Mouse (Mus musculus): ENCODE results near the gene Ephb3.

Gene Ephb3

DNA sequence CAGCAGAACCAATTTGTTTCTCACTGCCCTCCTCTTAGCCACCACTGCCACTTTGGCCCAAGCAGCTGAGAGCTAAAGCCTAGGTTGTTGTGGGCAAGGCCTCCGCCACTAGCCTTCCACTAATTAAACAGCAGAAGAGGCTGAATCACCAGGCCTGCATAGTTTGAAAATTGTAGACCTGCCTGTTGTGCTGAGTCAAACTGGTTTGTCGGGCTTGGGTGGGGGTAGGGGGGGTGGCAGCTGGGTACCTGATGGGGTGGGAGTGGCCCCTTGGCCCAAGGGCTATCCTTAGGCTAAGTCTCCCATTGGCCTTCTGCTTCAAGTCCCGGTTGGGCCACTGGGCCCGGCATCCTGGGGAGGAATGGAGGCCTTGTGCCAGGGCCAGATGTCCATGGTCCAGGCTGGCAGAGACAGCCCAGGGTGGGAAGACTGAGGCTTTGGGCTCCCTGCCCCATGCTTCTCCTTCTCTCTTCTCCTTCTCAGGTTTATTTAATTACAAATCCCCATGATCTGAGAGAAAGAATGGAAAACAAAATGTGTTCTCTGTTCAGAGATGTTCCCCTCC, 3.5 kb downstream of the Ephb3 start:
- peak; percentile 70 to 79 for DNase-seq

DNA sequence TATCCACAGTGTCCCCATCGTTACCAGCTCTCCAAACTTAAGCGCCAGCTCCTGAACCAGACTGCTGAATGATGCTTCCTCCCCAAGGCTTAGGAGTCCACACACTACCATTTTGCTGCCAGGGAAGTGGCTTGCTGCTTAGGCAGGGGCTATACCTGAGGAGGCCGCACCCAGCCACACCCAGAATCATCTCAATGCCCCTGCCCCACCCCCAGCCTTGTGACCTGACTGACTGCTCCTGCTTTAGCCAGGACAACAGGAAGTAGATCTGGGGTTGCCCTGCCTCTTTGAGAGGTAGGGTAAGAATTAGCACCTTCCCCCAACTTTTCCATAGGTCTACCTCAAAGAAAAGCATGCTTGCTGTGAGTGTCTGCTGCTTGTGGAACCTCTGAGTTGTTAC, 4.7 kb downstream of the Ephb3 start:
- peak; percentile 42 to 65 for DNase-seq

DNA sequence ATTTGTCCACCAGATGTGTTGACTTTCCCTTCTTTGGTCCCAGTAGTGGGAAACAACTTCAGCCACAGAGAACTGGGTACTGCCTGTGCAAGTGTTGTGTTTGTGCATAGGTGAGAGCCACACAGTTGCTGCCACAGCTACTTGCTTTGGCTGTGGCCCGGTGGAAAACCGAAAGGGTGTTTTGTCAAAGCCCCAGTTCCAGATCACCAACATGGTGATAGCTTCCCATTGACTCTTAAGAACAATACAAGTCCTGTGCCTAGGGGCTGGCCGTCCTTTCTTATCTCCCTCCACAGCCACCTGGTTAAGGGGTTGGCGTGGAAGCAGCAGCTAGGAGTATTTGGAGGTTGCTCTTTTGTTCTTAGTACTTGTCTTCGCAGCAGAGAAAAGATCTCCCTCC, 5.6 kb downstream of the Ephb3 start:
- DNase-seq = no peak

DNA sequence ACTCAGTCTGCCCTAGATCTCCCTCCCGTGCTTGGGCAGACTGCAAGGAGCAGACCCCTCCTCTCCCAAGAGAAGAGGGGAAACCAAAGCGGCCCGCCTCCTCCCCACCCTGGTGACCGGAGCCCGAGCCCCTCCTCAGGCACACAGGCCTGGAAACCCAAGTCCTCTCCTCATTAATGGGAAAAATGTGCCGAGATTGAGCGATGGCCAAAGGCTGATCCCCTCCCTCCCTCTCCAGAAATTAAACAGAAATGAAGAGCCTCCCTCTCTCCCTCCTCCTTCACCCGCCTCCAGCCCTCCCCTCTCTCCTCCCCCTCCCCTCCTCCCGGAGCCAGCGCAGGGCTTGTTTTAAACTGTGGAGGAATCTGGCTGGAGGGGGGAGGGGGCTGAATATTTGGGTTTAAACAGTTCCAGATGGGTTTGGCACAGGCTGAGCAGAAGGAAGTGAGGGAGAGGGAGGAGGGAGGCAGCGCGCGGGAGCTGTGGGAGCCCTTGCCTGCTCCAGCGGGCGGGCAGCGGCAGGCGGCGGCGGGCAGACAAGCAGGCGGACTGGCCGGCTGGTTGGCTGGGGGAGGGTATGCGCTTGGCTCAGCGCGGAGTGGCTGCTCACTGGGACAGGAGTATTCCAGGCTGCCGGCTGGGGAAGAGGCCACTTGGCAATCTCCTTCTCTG, 6.2 kb downstream of the Ephb3 start:
- peak; percentile 89 to 94 for DNase-seq

DNA sequence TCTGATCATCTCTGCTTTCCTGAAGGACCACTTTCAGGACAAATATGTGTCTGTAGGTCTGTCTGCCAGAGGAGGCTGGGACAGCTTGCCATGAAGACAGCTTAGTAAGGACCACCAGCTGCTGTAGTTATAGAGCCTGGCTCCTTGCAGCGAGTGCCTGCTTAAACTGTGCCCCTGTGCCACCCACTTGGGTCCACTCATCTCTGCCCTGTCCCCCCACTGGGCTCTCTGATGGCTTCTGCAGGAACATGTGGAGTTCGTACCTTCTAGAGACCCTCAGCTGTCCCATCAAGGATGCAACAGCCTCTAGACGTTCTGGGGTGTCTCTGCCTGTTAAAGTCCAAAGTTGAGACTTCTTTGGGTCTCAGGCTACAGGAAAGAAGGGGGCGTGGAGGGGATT, 6.9 kb downstream of the Ephb3 start:
- no peak for DNase-seq

DNA sequence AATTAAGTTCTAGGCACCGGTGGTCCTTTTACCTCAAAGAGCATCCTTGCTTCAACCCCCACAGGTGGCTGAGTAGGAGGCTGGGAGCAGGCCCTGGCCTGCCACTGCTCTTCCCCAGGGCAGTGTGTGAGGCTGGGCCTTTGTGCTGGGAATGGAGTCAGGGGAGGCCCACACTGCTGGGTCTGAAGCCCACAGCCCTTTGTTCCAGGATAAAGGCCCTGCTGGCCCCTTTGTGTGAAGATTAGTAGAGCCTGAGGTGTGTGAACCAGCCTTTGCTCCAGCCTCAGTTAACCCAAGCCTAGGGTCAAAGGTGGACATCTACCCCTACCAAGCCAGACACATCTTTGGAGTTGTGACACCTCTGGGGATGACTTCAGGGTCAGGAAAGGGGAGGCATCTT, 7.8 kb downstream of the Ephb3 start:
- DNase-seq = no peak

DNA sequence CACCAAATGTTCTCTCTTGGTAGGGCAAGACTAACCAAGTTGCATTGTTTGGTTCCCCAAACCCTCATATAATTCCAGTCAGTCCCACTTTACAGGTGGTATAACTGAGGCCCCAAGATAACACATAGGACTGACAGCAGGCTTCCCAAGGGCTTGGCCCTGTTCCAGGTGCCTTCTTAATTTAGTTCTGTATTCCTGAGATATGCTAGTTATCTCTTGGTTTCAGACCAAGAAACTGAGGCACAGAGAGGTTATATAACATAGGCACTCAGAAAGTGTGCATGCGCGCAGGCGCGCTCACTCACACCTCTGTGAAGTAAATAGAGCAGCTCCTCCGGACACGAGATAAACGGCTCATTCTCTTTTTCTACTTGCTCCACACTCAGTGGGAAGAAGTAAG, 9.4 kb downstream of the Ephb3 start:
- no peak for DNase-seq

DNA sequence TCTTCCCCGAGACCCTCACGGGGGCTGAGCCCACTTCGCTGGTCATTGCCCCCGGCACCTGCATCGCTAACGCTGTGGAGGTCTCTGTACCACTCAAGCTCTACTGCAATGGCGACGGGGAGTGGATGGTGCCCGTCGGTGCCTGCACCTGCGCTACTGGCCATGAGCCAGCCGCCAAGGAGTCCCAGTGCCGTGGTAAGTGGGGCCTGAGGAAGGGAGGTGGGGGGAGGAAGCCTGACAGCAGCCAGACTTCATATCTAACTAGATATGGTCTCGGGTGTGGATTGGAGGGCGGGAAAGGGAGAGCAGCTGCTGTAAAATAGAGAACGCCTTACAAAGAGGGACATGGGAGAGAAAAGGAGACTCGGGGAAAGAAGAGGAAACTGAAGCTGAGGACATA, 10.2 kb downstream of the Ephb3 start:
- no peak for DNase-seq

DNA sequence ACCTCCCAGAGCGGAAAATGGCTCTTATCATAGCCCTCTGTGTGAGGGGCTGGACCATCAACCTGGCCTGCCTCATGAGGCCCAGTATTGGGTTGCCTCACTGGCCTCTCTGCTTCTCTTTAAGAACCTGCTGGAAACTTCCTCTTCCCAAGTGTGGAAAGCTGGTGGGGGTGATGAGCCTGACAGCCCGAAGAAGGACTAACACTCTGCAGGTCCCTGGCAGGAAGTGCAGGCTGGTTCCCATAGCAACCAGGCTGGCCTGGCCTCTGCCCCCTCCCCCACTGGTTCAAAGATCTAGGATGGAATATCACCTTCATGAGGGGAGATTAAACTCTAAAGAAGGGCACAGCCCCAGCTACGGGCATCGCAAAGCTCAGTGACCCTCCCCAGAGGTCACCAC, 11.5 kb downstream of the Ephb3 start:
- DNase-seq = no peak

DNA sequence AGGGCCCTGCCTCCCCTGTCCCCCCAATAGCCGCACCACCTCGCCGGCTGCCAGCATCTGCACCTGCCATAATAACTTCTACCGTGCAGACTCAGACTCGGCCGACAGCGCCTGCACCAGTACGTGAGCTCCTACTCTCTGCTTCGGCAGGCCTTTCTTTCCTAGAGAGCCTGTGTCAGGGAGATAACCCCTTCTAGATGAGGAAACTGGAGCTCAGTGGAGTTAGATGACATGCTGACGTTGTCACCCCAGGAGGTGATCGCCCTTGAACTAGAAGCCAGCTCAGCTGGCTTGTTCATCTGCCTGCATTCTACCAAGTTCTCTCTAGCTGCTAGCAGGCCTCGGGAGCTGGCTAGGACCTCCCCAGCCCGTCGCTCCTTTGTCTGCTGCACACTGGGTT, 12.7 kb downstream of the Ephb3 start:
- no peak for DNase-seq

DNA sequence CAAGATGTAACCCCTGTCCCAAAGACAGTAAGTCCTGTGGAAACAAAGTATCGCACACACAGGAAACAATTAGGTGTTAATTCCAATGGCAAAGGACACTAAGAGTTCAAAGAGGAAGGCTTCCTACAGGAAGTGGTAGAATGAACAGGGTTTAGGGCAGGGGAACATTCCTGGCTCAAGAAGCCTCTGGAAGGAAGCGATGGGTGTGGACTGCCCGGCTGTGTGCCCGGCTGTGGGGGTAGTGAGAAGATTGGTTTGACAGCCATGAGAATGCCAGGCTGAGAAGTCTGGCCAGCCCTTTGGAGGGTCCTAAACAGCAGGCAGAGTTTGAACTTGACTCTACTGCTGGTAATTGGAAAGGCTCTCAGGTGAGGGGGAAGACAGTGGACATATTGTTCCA, 15.1 kb downstream of the Ephb3 start:
- peak in 1 of 2 experiments; percentile 59 for DNase-seq

DNA sequence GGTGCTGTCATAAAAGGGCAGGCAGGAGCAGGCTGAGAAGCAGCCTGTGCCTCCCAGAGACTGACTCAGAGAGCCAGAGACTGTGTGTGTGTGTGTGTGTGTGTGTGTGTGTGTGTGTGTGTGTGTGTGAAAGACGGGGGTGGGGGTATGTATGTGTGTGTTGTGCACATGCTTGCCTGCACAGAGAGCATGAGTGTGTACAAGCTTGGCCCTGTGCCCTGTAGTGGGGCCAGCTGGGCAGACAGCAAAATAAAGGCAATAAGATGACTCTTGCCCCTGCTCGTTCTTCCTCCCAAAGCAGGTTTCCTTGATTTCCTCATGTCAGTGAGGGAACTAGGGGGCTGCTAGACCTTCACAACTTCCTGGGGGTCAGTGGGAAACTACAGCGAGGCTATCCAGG, 18.5 kb downstream of the Ephb3 start:
- no peak for DNase-seq

DNA sequence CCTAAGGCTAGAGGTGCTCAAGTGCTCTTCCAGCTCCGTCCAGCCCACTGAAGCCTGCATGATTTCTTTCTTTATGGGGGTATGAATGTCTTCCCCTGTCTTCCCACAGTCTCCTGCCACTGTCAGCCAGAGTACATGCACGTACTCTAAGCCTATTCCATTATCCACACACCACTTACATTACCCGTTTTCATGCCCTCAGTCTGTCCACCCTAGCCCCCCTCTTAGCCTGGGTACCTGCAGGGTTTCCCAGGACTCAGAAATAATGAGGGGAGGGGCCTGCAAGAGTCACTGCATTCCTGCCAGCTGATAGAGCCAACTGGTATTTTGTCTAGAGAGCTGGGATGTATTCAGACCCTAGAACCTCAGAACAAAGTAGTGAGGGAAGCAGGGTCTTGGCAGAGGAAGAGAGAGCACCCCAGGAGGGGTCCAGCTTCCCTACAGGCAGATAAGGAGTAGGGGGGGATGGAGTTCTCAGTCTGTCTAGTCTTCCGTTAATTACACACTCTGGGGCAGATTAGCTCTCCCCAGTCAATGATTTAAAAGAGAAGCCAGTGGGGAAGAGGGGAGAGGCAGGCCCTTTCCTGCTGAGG, 20.2 kb downstream of the Ephb3 start:
- DNase-seq = no peak

DNA sequence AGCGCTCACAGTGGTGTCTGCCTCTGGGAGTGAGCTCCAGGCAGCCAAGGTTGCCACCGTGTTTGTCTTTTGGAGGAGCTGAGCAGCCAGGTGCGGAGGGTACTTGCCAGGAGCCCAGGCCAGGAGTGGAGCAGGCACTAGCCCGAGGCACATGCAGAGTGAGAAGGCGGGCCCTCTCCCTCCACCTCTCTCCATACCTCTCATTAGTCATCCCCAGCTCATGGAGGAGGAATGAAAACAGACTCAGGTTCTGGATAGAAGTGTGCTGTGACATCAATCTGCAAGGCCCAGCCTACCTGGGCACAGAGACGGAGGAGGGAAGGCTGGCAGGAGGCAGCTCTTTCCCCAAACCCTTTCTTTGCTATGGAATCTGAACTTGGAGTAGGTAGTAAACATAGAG, 22.1 kb downstream of the Ephb3 start:
- DNase-seq = peak; percentile 49 to 65

DNA sequence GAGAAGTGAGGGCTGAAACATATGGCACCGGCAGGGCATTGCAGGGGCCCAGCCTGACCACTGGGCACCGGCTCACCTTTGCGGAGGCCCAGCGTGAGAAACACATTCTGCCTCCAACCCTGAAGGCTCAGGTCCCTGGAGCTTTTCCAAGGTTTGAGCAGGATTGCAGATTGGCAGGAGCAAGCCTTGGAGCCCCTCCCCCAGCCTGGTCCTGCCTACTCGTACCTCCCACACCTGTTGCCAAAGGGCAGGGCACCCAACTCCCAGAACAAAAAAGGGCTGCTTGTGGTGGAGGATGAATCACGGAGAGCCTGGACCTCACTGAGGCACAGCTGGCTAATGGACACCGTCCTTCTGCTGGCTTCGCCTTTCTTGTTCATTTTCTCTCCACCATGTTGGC, 30.6 kb downstream of the Ephb3 start:
- peak; percentile 82 to 90 for DNase-seq

DNA sequence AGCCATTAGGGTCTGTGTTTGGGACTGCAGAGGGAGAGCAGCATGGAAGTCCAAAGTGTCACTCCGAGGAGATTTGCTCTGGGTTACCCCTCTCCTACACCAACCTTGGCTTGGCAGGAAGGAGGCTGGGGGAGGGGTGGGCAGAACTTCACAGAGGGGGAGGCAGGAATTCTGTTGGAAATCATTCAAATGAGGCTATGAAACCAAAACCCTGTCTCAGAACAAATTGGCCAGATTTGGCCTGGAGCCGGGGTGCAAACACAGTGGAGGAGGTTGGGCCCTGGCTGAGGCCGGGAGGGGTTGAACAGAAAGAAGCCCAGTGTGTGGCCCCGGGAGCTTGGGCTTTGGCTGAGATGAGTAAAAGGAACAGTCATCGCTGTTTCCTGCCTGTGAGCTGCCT, 34.2 kb downstream of the Ephb3 start:
- DNase-seq = peak; percentile 49 to 58

DNA sequence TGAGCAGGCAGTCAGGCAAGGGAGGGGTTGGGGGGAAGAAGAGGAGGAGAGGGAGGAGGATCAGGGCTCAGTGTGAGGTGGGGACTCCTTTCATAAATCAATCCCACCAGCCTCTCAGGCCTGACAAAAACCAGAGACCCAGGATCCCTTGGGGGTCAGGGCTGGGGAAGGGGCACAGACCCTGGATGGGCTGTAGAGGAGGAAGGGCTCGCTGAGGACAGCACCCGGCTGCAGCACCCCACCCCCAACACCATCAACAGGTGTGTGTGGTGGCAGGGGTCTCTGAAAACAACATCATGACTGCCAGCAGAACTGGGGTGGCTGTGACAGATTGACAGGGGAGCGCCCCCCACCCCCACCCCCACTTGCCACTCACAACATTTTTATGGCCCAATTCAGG, 36.0 kb downstream of the Ephb3 start:
- no peak for DNase-seq

DNA sequence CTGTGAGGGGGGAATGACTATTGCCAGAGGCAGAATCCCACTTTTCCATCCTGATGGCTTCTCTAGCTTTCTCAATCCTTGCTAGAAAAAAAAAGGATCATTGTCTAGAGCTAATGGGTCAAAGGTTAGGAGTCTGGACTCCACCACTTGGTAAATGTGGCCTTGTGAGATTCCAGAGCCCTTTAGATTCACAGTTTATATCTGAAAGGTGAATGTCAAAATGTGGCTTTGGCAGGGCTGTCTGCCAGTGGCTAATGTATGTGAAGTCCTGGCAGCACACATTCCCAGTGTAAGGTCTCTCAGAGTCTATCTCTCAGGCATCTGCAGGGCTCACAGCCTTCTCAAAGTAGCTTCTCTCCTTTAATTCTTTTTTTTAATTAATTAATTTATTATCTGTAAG, 36.5 kb downstream of the Ephb3 start:
- no peak for DNase-seq

DNA sequence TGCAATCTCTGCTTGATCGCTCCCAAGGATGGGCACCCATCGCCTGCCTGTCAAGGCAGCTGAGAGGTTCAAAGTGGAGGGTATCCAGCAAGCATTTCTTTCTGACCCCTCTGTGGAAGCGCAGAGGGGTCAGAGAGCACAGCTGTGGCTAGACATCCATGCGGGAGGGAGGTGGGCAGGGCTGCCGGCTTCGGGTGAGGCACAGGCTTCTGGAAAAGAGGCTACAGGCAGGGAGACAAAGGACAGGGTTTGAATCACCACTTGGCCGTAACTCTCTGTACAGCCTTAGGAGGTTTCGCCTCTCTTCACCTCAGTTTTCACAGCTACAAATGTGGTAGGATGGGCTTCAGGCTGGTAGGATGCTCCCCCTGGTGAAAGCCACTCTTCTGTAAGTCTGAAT, 38.4 kb downstream of the Ephb3 start:
- DNase-seq = no peak

DNA sequence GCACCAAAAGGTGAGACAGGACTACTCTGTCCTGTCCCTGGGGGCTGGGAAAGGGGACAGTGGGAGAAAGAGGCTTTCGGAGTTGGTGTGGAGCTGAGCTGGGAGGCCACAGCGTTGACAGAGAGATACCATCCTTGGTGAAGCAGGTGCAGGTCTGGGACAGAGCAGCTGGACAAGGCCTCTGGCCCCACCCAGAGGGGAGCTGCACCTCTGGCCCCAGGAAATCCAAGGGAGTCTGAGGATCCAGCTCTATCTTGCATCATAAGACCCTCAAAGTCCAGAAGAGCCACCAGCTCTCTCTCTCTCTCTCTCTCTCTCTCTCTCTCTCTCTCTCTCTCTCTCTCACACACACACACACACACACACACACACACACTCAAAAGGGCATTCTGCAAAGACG, 40.2 kb downstream of the Ephb3 start:
- DNase-seq = no peak

DNA sequence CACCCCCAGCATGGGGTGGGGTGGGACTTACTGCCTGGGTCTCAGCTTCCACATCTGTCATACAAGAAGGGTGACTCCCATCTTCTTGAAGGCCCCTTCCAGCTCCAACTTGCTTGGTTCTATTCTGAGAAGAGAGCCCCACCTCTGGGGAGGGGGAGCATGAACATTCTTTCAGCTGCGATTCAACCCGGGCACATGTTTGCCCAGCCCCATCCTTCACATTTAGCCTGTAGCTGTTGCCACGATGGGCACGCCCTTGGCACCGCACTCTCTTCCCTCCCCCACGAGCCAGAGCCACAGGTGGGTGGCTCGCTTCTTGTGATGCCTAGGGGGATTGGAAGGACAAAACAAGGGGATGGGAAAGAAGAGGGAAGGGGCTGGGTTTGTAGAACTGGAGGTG, 40.8 kb downstream of the Ephb3 start:
- peak in 1 of 2 experiments; percentile 29 for DNase-seq

DNA sequence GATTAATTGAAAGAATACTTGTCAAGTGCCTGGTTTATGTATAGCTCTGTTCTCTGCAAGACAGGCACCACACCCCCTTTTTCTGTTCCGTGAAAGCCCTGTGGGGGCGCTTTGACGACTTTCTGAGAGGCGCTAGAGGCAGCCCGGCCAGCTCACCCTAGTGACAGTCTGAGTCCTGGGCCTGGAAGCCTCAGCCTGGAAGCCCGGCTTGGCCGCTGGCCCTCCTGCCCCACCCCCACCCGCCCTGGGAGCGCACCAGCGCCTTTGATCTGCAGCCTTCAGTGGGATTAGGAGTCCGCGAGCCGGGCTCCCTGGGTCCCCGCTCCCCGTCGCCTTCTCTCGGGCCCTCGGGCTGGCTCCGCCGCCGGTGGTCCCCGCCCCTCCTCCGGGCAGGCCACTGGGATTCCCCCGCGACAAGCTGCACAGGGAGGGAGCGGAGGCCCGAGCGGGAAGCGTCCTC, 41.4 kb downstream of the Ephb3 start:
- DNase-seq = peak; percentile 86 to 91

DNA sequence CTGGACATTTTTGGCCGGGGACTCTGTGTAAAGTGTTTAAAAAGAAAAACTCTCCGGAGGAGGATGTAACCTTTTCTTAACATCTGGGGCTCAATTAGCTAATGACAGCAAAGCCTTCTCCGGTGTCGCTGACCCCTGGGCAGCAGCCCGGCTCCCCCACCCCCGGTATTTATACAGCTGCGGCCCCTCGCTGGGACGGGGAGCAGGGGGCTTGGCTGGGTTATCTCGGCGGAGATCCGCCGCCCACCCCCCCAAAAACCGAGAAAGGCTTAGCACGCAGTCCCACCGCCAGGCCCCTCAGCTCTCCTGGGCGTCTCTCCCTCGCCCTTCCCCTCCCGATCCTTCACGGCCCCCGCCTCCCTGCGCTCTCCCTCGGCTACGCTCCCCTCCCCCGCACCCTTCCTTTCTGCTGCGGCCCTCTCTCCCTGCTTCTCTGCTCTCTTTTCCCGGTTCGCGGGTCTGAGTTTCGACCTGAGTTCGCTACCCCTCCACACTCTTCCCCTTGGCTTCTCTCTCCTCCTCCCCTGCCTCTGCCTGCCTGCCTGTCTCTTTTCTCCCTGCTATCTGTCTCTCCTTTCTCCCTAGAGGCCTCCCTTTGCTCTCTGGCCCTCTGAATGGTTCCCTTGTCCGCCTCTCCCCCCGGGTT, 42.0 kb downstream of the Ephb3 start:
- DNase-seq = peak in 1 of 2 experiments; percentile 39

DNA sequence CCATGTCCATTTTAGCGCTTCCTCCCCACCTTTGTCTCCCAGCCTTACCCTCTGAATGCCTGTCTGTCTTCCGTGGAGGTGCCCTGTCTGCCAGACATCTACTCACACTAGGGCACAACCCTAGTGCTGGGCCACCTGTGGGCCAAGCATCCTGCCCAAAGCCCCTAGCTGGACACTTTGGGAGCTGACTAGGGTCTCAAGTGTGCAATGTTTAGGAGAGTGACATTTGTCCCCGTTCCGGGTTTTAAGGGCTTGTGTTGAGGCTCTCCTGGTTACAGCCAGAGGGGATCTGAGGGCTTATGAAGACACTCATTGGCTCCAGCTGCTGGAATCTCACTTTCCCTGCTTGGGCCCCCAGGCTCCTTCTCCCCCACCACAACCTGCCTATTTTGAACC, 42.5 kb downstream of the Ephb3 start:
- DNase-seq = no peak

All from lung, adult 18-20 months (tissue).